Mouse (Mus musculus) kidney, embryonic 15.5 days (tissue): ENCODE measurements at regions not wholly inside any gene's neighbourhood (a gene's known extent, or its start where the extent isn't known, plus 50 kb on each side); places are given as distances from the start of the nearest gene placed in this dataset.
A peak's percentile ranks its signal among the peaks of the same experiment; 100 is the strongest.
"Not testable (repeated sequence)": the region's sequence is repeated elsewhere in the genome, so short reads cannot be mapped to it uniquely, and the experiment has no call there.

Source experiments
- ATAC-seq: fragments of 200-750 bp; cut with Nextera tagmentation; replicated peaks from 2 replicates; pipeline ENCODE4 v1.8.0; 2017; ENCODE audit warnings: moderate TSS enrichment; ENCODE audit not compliant: low FRiP score
- H3K27ac ChIP-seq: fragments of 300-500 bp; sonication (generic); 2 replicates; pipeline ENCODE4 v1.5.1; 2015; ENCODE audit warnings: mild to moderate bottlenecking, inconsistent platforms
- H3K27me3 ChIP-seq: fragments of 300-500 bp; sonication (generic); 2 replicates; pipeline ENCODE4 v1.6.1; 2015; ENCODE audit warnings: inconsistent platforms
- H3K36me3 ChIP-seq: fragments of 300-500 bp; sonication (generic); 2 replicates; pipeline ENCODE4 v1.6.1; 2015; ENCODE audit warnings: inconsistent platforms
- H3K4me1 ChIP-seq: fragments of 300-500 bp; sonication (generic); 2 replicates; pipeline ENCODE4 v1.6.1; 2015; ENCODE audit warnings: inconsistent platforms
- H3K4me2 ChIP-seq: fragments of 300-500 bp; sonication (generic); 2 replicates; pipeline ENCODE4 v1.6.1; 2015; ENCODE audit warnings: moderate library complexity, mild to moderate bottlenecking, inconsistent platforms
- H3K4me3 ChIP-seq: fragments of 300-500 bp; sonication (generic); replicated peaks from 2 replicates; pipeline ENCODE4 v1.5.1; 2015; ENCODE audit warnings: mild to moderate bottlenecking, inconsistent platforms
- H3K9ac ChIP-seq: fragments of 300-500 bp; sonication (generic); 2 replicates; pipeline ENCODE4 v1.6.1; 2015; ENCODE audit warnings: mild to moderate bottlenecking, inconsistent platforms
- H3K9me3 ChIP-seq: fragments of 300-500 bp; sonication (generic); replicated peaks from 2 replicates; pipeline ENCODE4 v1.6.1; 2016; ENCODE audit warnings: inconsistent platforms
- WGBS: fragments of 180-500 bp; shearing (Covaris S2); methylation state at CpG from one replicate; pipeline ENCODE4 v1.1.7; 2015; ENCODE audit warnings: mixed read lengths; 5-methylcytosine and 5-hydroxymethylcytosine counted together

GRCm38 (mm10) chr7:116701466-116702342 is 197.5 kb downstream of the Nucb2 start:
- Histone ChIP-seq H3K4me1 (peaks cover 5% of the 10 kb centered on the region), H3K27me3 (no peaks in the 10 kb centered on the region), H3K27ac (peak overlapping the region; percentile 74), H3K9ac (no peak overlapping the region), H3K36me3 (no peaks in the 10 kb centered on the region), H3K4me3 (no peak overlapping the region), H3K9me3 (peaks cover 3% of the 10 kb centered on the region; the same call in 1 of the 2 replicates), H3K4me2 (peak overlapping the region; percentile 22; the same call in 1 of the 2 replicates)
- ATAC-seq, result peak; percentile 86
- WGBS, result 23% methylated on average over 14 of the region's 14 CpGs

- ATAC-seq, result no peak
Measured at GRCm38 (mm10) chr7:116702596-116702995, 198.4 kb downstream of the Nucb2 start.

GRCm38 (mm10) chr7:116711541-116711940 is 207.4 kb downstream of the Nucb2 start:
- H3K4me2 ChIP-seq, result no peak overlapping the region
- no peaks in the 10 kb centered on the region for H3K4me1 ChIP-seq
- H3K4me3 ChIP-seq, result no peak overlapping the region
- no peak overlapping the region for H3K27ac ChIP-seq
- H3K9me3 ChIP-seq, result no peaks in the 10 kb centered on the region
- H3K36me3 ChIP-seq, result no peaks in the 10 kb centered on the region
- WGBS, result 94% methylated on average over 2 of the region's 2 CpGs
- no peaks in the 10 kb centered on the region for H3K27me3 ChIP-seq
- H3K9ac ChIP-seq, result no peak overlapping the region
- ATAC-seq, result no peak

More at GRCm38 (mm10) chr7:116702596-116702995, 198.4 kb downstream of the Nucb2 start:
- H3K4me1 ChIP-seq, result peaks cover 5% of the 10 kb centered on the region
- peaks cover 3% of the 10 kb centered on the region; the same call in 1 of the 2 replicates for H3K9me3 ChIP-seq
- no peak overlapping the region for H3K9ac ChIP-seq
- no peak overlapping the region for H3K4me2 ChIP-seq
- 93% methylated on average over 2 of the region's 2 CpGs for WGBS
- no peak overlapping the region for H3K4me3 ChIP-seq
- H3K36me3 ChIP-seq, result no peaks in the 10 kb centered on the region
- H3K27me3 ChIP-seq, result no peaks in the 10 kb centered on the region
- no peak overlapping the region for H3K27ac ChIP-seq

- Histone ChIP-seq H3K4me1 (no peaks in the 10 kb centered on the region), H3K27me3 (no peaks in the 10 kb centered on the region), H3K9ac (no peak overlapping the region), H3K27ac (no peak overlapping the region), H3K9me3 (no peaks in the 10 kb centered on the region), H3K4me3 (no peak overlapping the region), H3K36me3 (no peaks in the 10 kb centered on the region), H3K4me2 (no peak overlapping the region)
- 82% methylated on average over 8 of the region's 8 CpGs for WGBS
- ATAC-seq, result no peak
Measured at GRCm38 (mm10) chr7:116713200-116713599, 209.0 kb downstream of the Nucb2 start.

- H3K4me2 ChIP-seq, result no peak overlapping the region
- WGBS, result 57% methylated on average over 10 of the region's 10 CpGs
- no peak overlapping the region for H3K4me3 ChIP-seq
- H3K9ac ChIP-seq, result no peak overlapping the region
- no peaks in the 10 kb centered on the region for H3K27me3 ChIP-seq
- H3K9me3 ChIP-seq, result no peaks in the 10 kb centered on the region
- H3K27ac ChIP-seq, result peak overlapping the region; percentile 56; the same call in 1 of the 2 replicates
- ATAC-seq, result no peak
- H3K4me1 ChIP-seq, result no peaks in the 10 kb centered on the region
- no peaks in the 10 kb centered on the region for H3K36me3 ChIP-seq
Measured at GRCm38 (mm10) chr7:116715234-116716046, 211.3 kb downstream of the Nucb2 start.

GRCm38 (mm10) chr7:116728379-116728778 is 224.2 kb downstream of the Nucb2 start:
- H3K9me3 ChIP-seq, result no peaks in the 10 kb centered on the region
- no peak overlapping the region for H3K9ac ChIP-seq
- no peaks in the 10 kb centered on the region for H3K36me3 ChIP-seq
- no peak overlapping the region for H3K4me2 ChIP-seq
- no peaks in the 10 kb centered on the region for H3K27me3 ChIP-seq
- peak overlapping the region; percentile 45; the same call in 1 of the 2 replicates for H3K27ac ChIP-seq
- no peak overlapping the region for H3K4me3 ChIP-seq
- 23% methylated on average over 2 of the region's 2 CpGs for whole genome bisulfite sequencing
- peak; percentile 80 for ATAC-seq
- H3K4me1 ChIP-seq, result peaks cover 18% of the 10 kb centered on the region

- H3K4me2 ChIP-seq, result no peak overlapping the region
- H3K27me3 ChIP-seq, result no peaks in the 10 kb centered on the region
- whole genome bisulfite sequencing, result 30% methylated on average over 4 of the region's 4 CpGs
- peaks cover 18% of the 10 kb centered on the region for H3K4me1 ChIP-seq
- no peaks in the 10 kb centered on the region for H3K9me3 ChIP-seq
- no peak overlapping the region for H3K4me3 ChIP-seq
- peak; percentile 70 for ATAC-seq
- no peak overlapping the region for H3K9ac ChIP-seq
- no peaks in the 10 kb centered on the region for H3K36me3 ChIP-seq
- H3K27ac ChIP-seq, result peak overlapping the region; percentile 18; the same call in 1 of the 2 replicates
Measured at GRCm38 (mm10) chr7:116729795-116730194, 225.6 kb downstream of the Nucb2 start.

GRCm38 (mm10) chr7:116735676-116736075 is 231.5 kb downstream of the Nucb2 start:
- no peak overlapping the region for H3K4me2 ChIP-seq
- H3K27me3 ChIP-seq, result no peaks in the 10 kb centered on the region
- 67% methylated on average over 3 of the region's 3 CpGs for WGBS
- H3K4me3 ChIP-seq, result no peak overlapping the region
- no peaks in the 10 kb centered on the region for H3K9me3 ChIP-seq
- ATAC-seq, result no peak
- H3K4me1 ChIP-seq, result no peaks in the 10 kb centered on the region
- no peak overlapping the region for H3K27ac ChIP-seq
- H3K36me3 ChIP-seq, result no peaks in the 10 kb centered on the region
- no peak overlapping the region for H3K9ac ChIP-seq

GRCm38 (mm10) chr7:116736333-116736732 is 232.2 kb downstream of the Nucb2 start:
- Histone ChIP-seq H3K27me3 (no peaks in the 10 kb centered on the region), H3K9ac (no peak overlapping the region), H3K9me3 (no peaks in the 10 kb centered on the region), H3K4me2 (no peak overlapping the region), H3K27ac (no peak overlapping the region), H3K36me3 (no peaks in the 10 kb centered on the region), H3K4me3 (no peak overlapping the region), H3K4me1 (no peaks in the 10 kb centered on the region)
- no peak for ATAC-seq
- 47% methylated on average over 4 of the region's 4 CpGs for WGBS

GRCm38 (mm10) chr7:116738009-116738408 is 233.8 kb downstream of the Nucb2 start:
- no peak for ATAC-seq
- no peak overlapping the region for H3K4me2 ChIP-seq
- H3K36me3 ChIP-seq, result no peaks in the 10 kb centered on the region
- H3K4me1 ChIP-seq, result no peaks in the 10 kb centered on the region
- no peak overlapping the region for H3K4me3 ChIP-seq
- 95% methylated on average over 4 of the region's 4 CpGs for WGBS
- H3K9ac ChIP-seq, result no peak overlapping the region
- no peaks in the 10 kb centered on the region for H3K27me3 ChIP-seq
- no peaks in the 10 kb centered on the region for H3K9me3 ChIP-seq
- H3K27ac ChIP-seq, result no peak overlapping the region

- no peak overlapping the region for H3K27ac ChIP-seq
- H3K27me3 ChIP-seq, result no peaks in the 10 kb centered on the region
- H3K9me3 ChIP-seq, result no peaks in the 10 kb centered on the region
- H3K4me2 ChIP-seq, result no peak overlapping the region
- no peak overlapping the region for H3K9ac ChIP-seq
- H3K4me3 ChIP-seq, result no peak overlapping the region
- no peak for ATAC-seq
- H3K36me3 ChIP-seq, result no peaks in the 10 kb centered on the region
- H3K4me1 ChIP-seq, result no peaks in the 10 kb centered on the region
Measured at GRCm38 (mm10) chr7:116754556-116754955, 250.4 kb downstream of the Nucb2 start.

GRCm38 (mm10) chr7:116792181-116792580 is 288.0 kb downstream of the Nucb2 start:
- not testable (repeated sequence) for H3K4me2 ChIP-seq, H3K9ac ChIP-seq, H3K9me3 ChIP-seq, H3K36me3 ChIP-seq, ATAC-seq, H3K4me1 ChIP-seq, H3K27ac ChIP-seq, H3K27me3 ChIP-seq, H3K4me3 ChIP-seq
- 95% methylated on average over 19 of the region's 19 CpGs for whole genome bisulfite sequencing
